Comparison of ENCODE assay signal across 10 mouse cellular contexts in the genomic region with DNA sequence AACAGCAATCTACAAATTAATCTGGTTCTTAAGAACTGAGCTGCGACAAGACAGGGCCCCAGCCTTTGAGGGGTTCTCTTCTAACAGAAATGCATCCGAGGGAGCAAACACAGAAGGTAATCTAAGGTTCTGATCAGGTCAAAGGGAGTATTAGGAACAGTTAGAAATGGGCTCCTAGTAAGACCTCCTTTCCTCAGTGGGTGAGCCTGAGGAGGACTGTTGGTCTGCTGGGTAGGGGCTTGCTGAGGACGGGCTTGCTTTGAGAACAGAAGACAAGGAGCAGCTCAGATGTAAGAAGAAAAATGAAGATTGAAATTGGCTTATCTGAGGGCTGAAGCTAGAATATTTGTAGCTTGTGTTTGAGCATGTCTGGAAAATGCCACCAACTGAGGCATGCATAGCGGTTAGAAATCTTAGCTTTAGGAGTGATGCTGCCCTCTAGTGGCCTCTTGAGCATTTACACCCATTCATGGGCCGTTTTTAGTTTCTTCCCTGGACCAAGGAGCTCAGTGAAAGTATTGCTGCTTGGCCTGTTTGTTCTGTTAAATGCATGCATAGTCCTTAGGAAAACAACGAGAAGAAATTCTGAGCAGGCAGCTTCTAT. TPM values are rescaled to one million over a fixed set of nuclear protein-coding genes. Genes with fewer than 3 reads are reported as not detected.
DNase-seq lines count a peak whose midpoint lies in the region; ATAC-seq and TF ChIP-seq lines count a peak whose summit lies in the region.
"Had no signal": no experiment of that assay in that cellular context is flagged by ENCODE, and none has a peak within 500 bp of the region (broad histone marks: within the 10 kb centered on the region; RNA-seq: fewer than 3 reads in every experiment).

No protein-coding gene starts in this region.

- ATAC-seq in erythroid progenitor cell, adult 5-6 weeks (replicated peaks; ENCODE audit: low FRiP score, poor library complexity, severe bottlenecking): peak; percentile 83
- ATAC-seq in monocyte, adult 5-6 weeks (replicated peaks; ENCODE audit: insufficient number of reproducible peaks, low FRiP score, low TSS enrichment, poor library complexity, severe bottlenecking): 0 out of 2 replicates have a peak, but pooled peaks have one; percentile 52

- no peak for TF ChIP-seq POLR2A in brain, embryonic 14.5 days (IDR thresholded peaks at IDR 0.05; ENCODE audit: borderline replicate concordance, extremely low read depth, insufficient read depth, insufficient read length, poor library complexity, severe bottlenecking)

- peak; percentile 80; the same call in 1 of the 2 replicates for TF ChIP-seq CTCF in brain, embryonic 14.5 days (IDR thresholded peaks at IDR 0.05; ENCODE audit: borderline replicate concordance, extremely low read depth, insufficient read depth, insufficient read length)

- DNase-seq in ovary, postnatal 10 days (ENCODE audit: low spot score): peak; percentile 4
- DNase-seq in ovary, adult 18-20 months (ENCODE audit: low spot score): no peak
- peak; percentile 92 for DNase-seq in brain, embryonic 14.5 days (ENCODE audit: low read depth)
- peak; percentile 66 for DNase-seq in induced T-regulatory cell, adult 2 months (ENCODE audit: low read depth)
- peak; percentile 30 for DNase-seq in left cerebral cortex, postnatal 4 days
- DNase-seq in thymus, postnatal 0 days (ENCODE audit: low spot score): peak; percentile 38

- intact Hi-C loops in left cerebral cortex, postnatal 4 days (cut with DNase I): loop anchor here (5.0 to 10.0 kb wide), 2 partner anchors 95 to 468 kb away; no protein-coding TSS in a partner anchor

RNA-seq across cellular contexts. Expression of a gene that starts 33.5 kb away (rescaled TPM):
- 13.9 and 16.5 TPM in 2 replicates for polyA plus RNA-seq in brain, embryonic 14.5 days (2012; rRNA removed)
- total RNA-seq in erythroid progenitor cell, adult 5-6 weeks (2015; ENCODE audit: low replicate concordance): 59.1 and 73.4 TPM in 2 replicates
- 39.8 and 48.4 TPM in 2 replicates for total RNA-seq in erythroid progenitor cell, adult 5-6 weeks (2017; ENCODE audit: low replicate concordance)
- 10 to 100 TPM; 17.4 to 21.8 TPM for total RNA-seq in left cerebral cortex, postnatal 4 days (2021)
- total RNA-seq in monocyte, adult 5-6 weeks (2017): 1.8 to 5.0 TPM (median 2.6 TPM) in 3 replicates
- 1.6 and 1.8 TPM in 2 replicates for polyA plus RNA-seq in thymus, postnatal 0 days (2015; fragmentation: Nextera tagmentation; extraction: Ambion mirVana)

RNA-seq across cellular contexts. Expression of a gene that starts 43.2 kb away (rescaled TPM):
- not detected in 2 replicates for polyA plus RNA-seq in brain, embryonic 14.5 days (2012; rRNA removed)
- total RNA-seq in erythroid progenitor cell, adult 5-6 weeks (2015; ENCODE audit: low replicate concordance): not detected in 2 replicates
- not detected in 2 replicates for total RNA-seq in erythroid progenitor cell, adult 5-6 weeks (2017; ENCODE audit: low replicate concordance)
- not detected for total RNA-seq in left cerebral cortex, postnatal 4 days (2021)
- total RNA-seq in monocyte, adult 5-6 weeks (2017): not detected in 3 replicates
- polyA plus RNA-seq in thymus, postnatal 0 days (2015; fragmentation: Nextera tagmentation; extraction: Ambion mirVana): 0.57 TPM in 1 of 2 replicates, not detected in the other
- polyA plus RNA-seq: embryonic facial prominence, embryonic 12.5 days; lung, embryonic 16.5 days had no signal
